Mouse (Mus musculus): Measurements from ENCODE around the gene Snf8. TPM values are rescaled to one million over a fixed set of nuclear protein-coding genes. Genes with fewer than 3 reads are reported as not detected.

Gene Snf8
- total RNA-seq (2021), result 10 to 100 TPM; 92.8 to 96.8 TPM
- long read RNA-seq, experiment 1, transcript Snf8-201 (8 exons, 1,004 nt), result major isoform, 46 of 60 reads
- long read RNA-seq, experiment 1, partial matches to known transcripts, result 8 of 60 reads
- long read RNA-seq, experiment 1, other reads (novel, unspliced or antisense), result 2 of 60 reads
- long read RNA-seq, experiment 2, transcript Snf8-202 (7 exons, 849 nt), result minor isoform, 5 of 65 reads
- long read RNA-seq, experiment 2, transcript Snf8-201 (8 exons, 1,004 nt), result major isoform, 41 of 65 reads
- long read RNA-seq, experiment 2, partial matches to known transcripts, result 13 of 65 reads
- long read RNA-seq, experiment 2, other reads (novel, unspliced or antisense), result 6 of 65 reads

DNA sequence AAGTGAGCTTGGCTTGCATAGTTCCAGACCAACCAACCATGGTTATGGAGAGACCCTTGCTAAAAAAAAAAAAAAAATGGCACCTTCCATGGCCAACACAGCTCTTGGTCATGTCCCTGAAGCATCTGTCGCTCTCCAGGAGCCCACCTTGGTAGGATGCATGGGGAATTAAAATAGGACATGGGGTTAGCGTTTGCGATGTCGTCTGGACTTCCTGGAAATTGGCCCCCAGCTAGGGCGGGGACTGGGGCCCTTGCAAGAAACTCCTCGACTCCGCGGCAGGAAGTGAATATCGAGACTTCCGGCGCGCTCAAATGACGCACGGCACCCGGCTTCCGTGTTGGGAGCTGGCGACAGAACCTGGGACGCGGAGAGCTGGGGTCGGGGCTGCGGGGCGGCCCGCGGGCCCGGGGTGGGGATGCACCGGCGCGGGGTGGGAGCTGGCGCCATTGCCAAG lies at the start of gene Snf8:
Snf8 (plus strand) TSS at position 290 of the 457 bp plus-strand sequence.
- Histone ChIP-seq H3K4me3 (peak within 1 kb of the TSS; percentile 95), H3K27ac (peak within 1 kb of the TSS; percentile 83)
- no peak for TF ChIP-seq CTCF (conservative IDR thresholded peaks at IDR 0.05)
- DNase-seq (ENCODE audit: low spot score in 2 of 2), result peak; percentile 92 to 97

DNA sequence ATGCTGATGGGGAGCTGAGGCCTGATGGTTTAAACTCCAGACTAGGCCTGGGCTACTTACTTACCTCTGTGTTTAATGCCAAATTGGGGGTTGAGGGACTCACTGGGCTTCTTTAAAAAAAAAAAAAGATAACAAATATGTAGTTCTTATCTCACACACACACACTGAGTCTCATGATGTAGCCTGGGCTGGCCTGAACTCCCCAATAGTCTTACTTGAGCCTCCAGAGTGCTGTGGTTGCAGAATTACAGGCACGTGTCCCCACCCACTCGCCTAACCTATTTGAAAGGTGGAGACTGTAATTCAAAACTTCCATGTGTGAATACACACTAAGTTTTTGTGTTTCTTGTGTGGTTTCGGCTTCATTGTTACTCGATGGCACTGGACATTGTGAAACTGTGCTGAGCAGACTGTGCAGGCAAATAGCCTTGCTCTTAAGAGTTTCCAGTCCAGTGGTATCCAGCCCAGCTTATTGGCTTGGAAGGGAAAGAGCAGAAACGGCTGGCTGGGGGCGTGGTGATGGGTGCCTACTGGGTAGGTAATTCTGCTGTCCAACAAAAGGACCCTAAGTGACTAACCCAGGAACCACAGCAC lies 46.7 kb upstream of the Snf8 start:
- Histone ChIP-seq H3K4me3 (no peak overlapping the region), H3K27ac (no peak overlapping the region)
- TF ChIP-seq CTCF (conservative IDR thresholded peaks at IDR 0.05), result no peak
- DNase-seq (ENCODE audit: low spot score in 2 of 2), result no peak

DNA sequence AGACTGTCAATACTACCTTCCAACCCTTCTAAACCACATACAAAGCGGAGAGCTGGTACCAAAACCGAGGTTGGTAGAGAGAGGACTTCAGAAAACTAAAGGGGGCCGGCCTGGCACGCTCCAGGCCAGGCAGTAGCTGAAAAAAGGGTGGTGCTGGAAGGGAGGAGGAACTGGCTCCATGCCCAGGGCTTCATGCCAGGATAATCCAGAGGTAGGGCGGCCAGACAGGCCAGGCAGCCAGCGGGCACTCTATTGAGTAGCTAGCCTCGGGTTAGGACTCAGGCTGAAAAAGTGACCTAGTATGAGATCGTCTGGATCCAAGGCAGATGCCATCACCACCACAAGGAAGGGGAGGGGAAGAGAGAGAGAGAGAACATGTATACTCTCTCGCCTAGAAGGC lies 46.2 kb upstream of the Snf8 start:
- TF ChIP-seq CTCF (conservative IDR thresholded peaks at IDR 0.05), result no peak
- H3K4me3 ChIP-seq, result no peak overlapping the region
- DNase-seq (ENCODE audit: low spot score in 2 of 2), result no peak
- no peak overlapping the region for H3K27ac ChIP-seq

DNA sequence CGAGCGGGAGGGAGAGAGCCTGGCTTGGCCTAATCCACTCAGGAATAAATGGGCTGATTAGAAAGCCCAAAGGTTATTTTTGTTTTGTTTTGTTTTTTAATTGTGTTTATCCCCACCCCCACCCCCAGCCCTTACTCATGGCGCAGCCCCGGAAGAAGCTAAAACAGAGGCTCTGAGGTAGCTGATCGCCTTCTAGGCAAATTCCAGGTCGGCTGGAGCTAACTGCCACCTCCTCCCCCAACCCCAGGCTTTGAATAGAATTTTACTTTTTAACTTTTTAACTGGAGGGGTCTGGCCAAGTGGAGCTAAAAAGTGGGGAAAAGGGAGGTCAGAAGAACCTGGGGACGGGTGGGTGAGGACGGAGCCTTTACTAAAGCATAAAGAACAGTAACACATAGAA lies 44.8 kb upstream of the Snf8 start:
- TF ChIP-seq CTCF (conservative IDR thresholded peaks at IDR 0.05), result no peak
- DNase-seq (ENCODE audit: low spot score in 2 of 2), result no peak
- Histone ChIP-seq H3K4me3 (no peak overlapping the region), H3K27ac (no peak overlapping the region)

DNA sequence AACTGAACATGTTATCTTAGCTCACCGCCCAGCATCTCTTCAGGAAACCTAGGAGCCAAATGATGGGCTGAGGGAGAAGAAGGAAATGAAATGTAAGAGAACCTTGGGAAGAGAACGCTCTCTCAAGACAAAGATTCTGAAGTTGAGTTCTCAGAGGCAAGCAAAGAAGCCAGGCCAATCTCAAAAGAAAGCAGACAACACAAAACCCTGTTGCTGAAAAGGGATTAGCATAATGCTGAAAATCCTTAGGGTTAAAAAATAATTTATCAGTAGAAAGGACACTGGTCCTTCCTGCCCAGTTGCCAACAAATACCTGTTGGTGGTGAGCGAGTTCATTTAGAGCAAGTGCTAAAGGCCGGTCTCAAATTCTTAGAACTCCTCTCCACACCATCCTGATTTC lies 44.3 kb upstream of the Snf8 start:
- Histone ChIP-seq H3K4me3 (no peak overlapping the region), H3K27ac (no peak overlapping the region)
- no peak for DNase-seq (ENCODE audit: low spot score in 2 of 2)
- no peak for TF ChIP-seq CTCF (conservative IDR thresholded peaks at IDR 0.05)

DNA sequence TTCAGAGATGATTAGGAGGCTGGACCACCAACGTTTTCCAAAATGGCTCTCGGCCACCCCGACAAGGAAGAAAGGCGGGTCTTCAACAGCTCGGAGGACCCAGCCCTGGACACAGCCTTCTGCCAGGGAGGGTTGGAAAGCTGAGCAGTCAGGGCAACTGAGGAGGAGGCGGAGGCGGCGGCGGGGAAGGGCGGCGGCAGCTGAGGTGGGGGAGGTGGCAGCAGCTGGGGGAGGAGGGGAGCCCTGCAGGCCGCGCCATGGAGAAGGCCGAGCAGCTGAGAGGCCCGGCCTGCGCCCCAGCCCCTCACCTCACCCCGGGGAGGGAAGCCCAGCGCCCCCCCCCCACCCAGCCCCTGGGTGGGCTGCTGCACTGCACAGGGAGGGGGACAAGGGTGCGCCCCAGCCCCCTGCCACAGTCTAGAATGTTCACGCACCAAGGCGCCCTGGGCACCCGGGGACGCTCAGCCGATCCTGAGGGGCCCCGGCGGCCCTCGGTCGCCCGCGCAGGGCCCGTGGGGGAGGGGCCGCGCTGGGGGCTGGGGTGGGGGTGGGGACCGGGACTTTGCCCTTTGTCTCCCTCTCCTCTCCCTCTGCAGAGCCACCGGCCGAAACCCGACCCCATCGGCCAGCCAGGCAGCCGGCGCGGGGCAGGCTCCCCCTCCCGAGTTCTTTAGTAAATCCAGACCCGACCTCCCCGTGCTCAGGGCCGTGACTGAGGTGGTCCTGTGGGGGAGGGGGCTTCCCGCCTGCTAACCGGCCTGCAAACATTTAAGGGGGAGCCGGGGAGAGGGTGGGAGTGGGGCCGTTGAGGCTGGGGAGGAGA lies 43.6 kb upstream of the Snf8 start:
- Histone ChIP-seq H3K4me3 (peak overlapping the region; percentile 50), H3K27ac (peak overlapping the region; percentile 28; the same call in 1 of the 2 replicates)
- DNase-seq (ENCODE audit: low spot score in 2 of 2), result peak in 1 of 2 experiments; percentile 21
- TF ChIP-seq CTCF (conservative IDR thresholded peaks at IDR 0.05), result no peak

DNA sequence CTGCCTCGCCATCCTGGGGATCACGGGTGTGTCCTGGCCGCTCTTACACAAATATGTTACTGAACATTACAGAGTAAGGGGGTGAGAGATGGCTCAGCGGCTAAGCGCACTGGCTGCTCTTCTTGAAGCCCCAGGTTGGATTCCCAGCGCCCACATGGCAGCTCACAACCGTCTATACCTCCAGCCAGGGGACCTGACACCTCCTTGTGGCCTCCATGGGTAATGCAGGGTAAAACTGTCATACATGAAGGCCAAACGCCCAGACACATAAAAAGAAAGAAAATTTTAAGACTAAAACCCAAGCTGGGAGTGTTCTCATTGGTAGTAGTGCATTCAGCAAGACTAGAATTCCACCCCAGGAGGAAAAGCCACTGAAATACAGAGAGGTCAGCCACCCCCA lies 40.5 kb upstream of the Snf8 start:
- 0 out of 2 replicates have a peak, but pooled peaks have one; percentile 17 for TF ChIP-seq CTCF (conservative IDR thresholded peaks at IDR 0.05)
- H3K4me3 ChIP-seq, result no peak overlapping the region
- H3K27ac ChIP-seq, result no peak overlapping the region
- DNase-seq (ENCODE audit: low spot score in 2 of 2), result no peak

DNA sequence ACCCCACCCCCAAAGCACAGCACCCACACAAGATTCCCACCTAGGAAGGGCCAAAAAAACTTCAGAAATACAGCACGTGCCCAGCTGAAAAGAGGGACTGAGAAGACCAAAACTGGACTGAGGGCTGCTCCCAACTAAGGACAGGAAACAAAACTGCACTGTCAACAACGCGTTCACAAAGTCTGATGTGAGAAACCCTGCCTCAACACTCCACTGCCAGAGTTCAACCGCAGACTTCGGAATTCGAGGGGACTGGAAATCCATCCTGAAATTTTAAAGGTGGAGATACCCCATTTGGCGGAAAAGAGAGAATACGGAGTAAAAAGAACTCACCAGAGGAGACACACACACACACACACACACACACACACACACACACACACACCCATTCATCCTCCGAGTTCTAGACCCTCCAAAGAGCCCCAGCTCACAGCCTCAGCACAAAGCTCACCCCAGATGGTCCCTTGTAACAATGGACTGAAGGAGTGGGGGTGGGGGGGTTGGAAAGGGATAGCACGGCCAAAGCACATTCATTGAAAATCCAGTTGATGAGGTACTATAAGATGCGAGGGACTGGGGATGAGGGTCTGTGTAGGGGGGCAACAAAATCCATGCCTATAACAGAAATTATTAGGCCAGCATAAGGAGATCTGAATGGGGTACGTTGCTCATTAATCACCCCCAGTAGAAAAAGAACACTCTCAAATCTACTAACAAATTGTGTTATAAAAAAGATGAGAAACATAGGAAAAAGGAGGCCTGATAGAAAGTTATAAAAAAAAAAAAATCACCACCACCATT lies 31.4 kb upstream of the Snf8 start:
- DNase-seq (ENCODE audit: low spot score in 2 of 2), result no peak
- Histone ChIP-seq H3K27ac (no peak overlapping the region), H3K4me3 (no peak overlapping the region)
- no peak for TF ChIP-seq CTCF (conservative IDR thresholded peaks at IDR 0.05)

DNA sequence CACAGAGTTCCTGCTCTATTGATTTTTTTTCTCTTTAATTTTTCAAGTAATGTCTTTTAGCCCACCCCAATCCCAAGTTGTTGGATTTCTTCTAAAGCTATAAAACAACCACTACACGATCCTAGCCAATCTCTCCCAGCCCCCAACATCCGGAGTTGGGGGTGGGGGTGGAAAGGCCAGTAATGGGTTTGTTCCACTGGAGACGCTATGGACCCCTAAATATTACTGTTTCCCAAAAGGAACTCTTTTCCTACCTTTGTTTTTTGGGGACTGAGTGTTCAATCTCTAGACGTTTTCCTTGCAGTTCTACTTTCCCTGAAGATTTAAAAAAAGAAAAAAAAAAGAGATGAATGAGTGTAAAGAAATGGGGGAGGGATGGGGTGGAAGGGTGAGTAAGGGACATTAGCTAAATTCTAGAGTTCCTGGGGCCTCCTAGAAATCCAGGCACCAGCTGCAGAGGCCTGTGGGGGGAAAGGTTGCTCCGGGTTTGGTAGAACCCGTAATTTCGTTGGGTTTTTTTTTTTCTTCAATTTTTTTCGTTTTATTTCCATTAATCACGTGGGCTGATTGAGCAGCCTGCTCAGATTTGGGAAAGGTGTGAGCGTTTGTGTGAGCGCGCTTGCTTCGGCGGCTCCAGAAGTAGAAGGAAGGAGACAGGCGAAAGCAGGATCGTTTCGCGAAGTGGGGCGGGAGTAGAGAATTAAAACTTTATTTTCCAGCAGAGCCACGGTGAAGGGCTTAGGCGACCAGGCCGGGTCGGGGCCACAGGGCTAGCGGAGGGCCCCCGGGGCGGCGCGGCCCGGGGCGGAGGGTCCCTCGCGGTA lies 30.5 kb upstream of the Snf8 start:
- Histone ChIP-seq H3K4me3 (no peak overlapping the region; the same call in 1 of the 2 replicates), H3K27ac (no peak overlapping the region)
- DNase-seq (ENCODE audit: low spot score in 2 of 2), result no peak
- no peak for TF ChIP-seq CTCF (conservative IDR thresholded peaks at IDR 0.05)

DNA sequence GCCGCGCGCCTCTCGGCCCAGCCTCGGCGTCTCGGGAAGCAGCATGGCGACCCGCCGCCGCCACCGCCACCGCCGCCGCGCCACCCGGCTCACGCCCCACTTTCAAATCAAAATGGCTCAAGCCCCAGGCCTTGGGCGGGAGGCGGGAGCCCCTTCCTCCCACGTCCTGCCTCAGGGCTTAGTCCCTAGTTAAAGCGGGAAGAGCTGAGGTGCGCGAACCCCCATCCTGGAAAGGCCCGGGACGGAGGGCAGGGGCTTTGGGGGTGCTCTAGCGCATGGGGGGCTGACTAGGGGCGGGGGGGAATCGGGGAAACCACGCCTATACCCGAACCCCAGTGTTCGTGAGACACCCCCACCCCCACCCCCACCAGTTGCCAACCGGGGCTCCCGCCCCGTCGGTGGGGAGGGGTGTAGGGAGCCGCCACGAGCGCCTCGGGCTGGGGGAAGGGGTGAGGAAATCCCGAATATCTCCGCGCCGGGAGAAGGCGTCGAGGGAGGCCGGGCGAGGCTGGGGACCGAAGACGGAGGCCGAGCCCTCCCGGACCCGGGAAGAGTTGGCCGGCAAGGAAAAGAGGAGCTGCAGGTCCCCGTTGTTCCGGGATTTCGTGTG lies 29.8 kb upstream of the Snf8 start:
- no peak for TF ChIP-seq CTCF (conservative IDR thresholded peaks at IDR 0.05)
- DNase-seq (ENCODE audit: low spot score in 2 of 2), result no peak
- Histone ChIP-seq H3K27ac (no peak overlapping the region), H3K4me3 (no peak overlapping the region; the same call in 1 of the 2 replicates)
